Mouse (Mus musculus): Measurements from ENCODE around the gene Slc7a11.
A peak's percentile ranks its signal among the peaks of the same experiment; 100 is the strongest.

Slc7a11 gene

GRCm38 (mm10) chr3:50388786-50389185, 54.6 kb downstream of the Slc7a11 start:
- DNase-seq: no peak

GRCm38 (mm10) chr3:50388288-50388687, 55.1 kb downstream of the Slc7a11 start:
- no peak for DNase-seq

GRCm38 (mm10) chr3:50387280-50387679, 56.1 kb downstream of the Slc7a11 start:
- no peak for DNase-seq

DNA sequence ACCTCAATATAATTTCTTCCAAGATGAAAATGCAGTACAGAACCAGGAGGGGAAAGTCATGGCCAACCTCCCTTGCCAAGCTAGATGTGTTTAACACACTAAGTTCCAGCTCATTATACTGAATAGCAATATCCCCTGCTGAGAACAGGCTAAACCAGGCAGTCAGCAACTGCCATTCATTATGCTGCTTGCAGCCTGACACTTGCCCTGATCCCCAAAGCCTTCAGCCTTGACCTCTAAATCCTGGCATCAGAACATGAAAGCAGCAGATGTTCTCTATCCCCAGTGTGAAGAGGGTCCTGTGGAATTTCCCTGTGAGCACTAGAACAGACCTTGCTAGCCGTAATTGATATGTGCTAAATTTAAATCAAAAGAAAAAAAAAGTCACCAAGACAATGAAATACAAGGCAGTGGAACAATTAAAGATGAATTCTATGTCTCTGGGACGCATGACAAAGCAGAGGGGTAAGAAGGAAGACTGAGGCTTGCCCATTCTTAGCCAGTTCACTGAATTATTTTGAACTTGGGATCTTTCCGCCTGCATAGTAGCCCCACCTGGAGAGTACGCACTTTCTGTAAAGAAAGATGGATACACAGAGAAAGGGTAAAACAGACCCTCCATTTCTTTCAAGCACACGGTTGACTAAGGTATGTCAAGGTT, 56.7 kb downstream of the Slc7a11 start:
- no peak for DNase-seq

DNA sequence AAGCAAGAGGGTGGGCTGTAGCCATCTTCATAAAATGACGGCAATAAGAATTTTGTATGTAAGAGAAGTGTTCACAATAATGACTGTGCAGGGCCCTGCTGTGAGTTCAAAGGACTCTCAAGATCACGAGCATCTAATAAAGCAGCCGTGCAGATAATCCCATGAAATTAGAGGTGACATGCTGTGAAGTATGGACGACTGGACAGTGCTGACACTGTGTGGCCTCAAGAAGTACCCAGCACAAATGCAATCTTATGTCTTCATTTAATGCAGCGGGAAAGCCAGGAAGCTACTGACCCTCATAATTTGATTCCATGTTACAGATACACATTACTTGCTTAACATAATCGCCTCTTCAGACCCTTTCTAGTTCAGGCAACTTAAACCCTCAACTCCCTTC, 57.3 kb downstream of the Slc7a11 start:
- DNase-seq: no peak

DNA sequence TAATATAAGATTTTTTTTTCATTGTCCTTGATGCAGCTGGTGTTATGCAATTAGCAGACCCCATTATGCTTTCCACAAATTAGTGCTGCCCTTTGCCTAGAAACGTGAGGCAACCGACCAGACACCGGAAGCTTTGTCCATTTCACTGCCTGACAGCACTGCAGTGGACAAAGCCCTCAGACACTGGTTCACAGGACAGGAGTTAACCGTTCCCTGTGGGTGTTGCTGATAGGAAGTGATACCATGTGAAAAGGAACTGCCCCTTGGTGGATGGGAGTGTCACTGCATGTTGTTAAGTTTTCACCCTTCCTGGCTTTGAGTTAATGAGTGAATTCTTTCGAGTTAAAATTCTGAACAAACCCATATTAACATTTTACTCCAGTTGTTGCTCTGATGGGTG, 60.7 kb downstream of the Slc7a11 start:
- DNase-seq: no peak

DNA sequence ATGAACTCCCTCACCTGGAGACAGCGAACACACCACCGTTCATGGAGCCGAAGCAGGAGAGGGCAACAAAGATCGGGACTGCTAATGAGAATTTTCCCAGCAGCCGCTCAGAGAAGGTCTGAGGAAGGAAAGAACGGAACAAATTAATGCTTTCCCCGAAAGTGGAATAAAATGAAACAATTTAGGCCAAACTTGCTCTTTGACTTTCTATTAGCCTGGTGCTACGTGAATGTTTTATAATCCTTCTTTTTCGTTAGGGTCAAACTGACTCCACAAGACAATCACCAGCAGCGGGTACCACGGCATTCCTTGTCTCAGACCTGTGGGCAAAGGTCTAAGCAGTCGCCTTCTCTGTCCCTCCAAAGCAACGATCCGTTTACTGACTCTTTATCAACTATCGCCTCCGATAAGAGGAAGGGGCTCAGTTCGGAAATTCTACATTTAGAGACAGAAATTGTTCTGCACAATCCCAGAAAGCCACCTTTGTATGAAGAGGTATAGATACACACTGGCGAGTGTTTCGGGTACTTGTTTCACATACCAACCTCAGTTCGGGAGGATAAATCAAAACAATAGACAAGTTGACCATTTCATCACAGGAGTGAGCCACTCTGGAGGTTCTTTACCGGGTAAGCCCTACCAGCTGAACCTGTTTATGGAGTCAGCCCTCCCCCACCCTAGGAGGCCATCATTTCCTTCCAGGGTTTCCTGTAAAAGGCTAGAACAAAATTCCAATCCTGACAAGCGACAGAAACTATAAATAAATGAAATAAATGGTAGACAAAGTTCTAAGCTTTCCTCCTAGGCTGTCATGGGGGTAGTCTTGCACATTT, 61.3 kb downstream of the Slc7a11 start:
- no peak for DNase-seq

- DNase-seq: peak; percentile 77 to 84
Measured at GRCm38 (mm10) chr3:50381160-50381860, 62.1 kb downstream of the Slc7a11 start.

DNA sequence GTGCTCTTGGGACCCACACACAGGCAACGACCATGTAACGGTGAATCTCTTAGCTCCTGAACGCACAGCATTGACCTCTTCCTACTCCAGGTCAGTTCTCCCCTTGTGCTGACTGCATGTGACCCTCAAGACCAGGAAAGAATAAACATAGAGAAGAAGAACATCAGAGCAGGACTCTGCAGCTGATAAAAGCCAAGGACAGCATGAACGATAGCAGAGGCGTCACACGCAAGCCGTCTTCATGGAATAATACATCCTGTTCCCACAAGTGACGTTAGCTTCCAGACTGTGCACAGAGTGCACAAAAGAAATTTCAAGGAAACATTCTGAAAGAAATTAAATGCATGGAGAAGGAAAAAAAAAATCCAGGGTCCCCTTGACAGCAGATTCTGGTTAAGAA, 63.5 kb downstream of the Slc7a11 start:
- DNase-seq: no peak

GRCm38 (mm10) chr3:50375477-50375876, 67.9 kb downstream of the Slc7a11 start:
- no peak for DNase-seq

DNA sequence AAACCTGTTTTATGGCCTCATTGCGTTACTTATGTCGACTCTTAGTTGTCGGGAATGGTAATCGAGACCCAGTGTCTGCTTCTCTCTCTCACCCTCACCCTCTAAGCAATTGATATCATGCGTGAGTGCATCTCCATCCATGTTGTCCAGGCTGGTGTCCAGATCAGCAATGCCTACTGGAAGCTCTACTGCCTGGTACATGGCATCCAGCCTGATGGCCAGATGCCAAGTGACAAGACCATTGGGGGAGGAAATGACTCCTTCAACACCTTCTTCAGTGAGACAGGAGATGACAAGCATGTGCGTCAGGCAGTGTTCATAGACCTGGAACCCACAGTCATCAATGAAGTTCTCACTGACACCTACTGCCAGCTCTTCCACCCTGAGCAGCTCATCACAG, 73.6 kb downstream of the Slc7a11 start:
- DNase-seq: peak; percentile 9 to 16

DNA sequence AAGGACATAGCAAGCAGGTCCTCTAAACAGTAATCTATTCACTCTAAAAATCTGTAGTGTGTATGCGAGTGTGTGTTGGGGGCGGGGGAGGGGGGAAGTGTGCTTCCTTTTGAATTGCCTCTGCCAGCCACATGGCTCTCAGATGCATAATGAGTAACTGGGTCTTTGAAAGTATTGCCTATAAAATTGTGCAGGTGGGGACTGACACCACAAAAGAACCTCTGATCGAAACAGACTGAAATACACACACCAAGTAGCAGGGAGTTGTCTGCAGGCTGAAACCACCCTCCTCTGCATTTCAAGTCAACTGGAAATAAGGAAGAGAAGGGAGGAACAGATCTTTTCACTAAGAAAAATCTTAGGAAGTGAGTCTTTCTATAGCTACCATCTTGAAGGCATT, 76.2 kb downstream of the Slc7a11 start:
- no peak for DNase-seq

DNA sequence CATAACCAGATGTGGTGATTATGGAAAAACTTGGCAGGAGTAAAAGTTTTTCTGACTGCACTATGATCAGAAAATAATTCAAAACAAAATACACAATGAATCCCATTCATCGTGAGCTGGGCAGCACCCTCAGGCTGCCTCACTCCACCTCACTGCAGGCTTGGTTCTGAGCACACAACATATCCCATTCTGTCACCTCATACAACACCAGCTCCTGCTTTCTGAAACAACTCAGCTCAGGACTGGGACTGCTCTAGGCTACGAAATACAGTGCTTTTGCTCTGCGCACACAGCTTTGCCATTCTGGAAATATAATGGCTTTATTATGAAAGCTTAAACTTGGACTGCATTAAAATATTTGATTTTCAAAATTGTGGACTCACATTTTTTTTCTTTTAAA, 79.8 kb downstream of the Slc7a11 start:
- no peak for DNase-seq

DNA sequence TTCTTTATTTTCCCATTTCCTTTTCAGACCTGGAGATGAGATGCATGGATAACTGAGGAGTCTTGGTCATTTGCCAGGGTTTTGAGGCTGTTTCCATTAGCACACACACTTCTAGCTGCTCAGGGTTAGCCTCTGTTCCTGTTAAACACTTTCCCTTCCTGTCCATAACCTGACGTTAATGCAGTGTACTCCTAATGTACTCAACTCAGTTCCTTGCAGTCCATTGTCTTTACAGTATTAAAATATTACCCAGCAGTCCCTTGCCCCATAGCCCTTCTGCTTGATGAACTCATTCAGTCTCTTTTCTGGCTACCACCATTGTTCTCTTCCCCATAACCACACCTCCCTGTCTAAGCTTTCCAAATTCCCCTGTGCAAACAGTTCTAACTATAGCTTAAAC, 96.3 kb downstream of the Slc7a11 start:
- no peak for DNase-seq

DNA sequence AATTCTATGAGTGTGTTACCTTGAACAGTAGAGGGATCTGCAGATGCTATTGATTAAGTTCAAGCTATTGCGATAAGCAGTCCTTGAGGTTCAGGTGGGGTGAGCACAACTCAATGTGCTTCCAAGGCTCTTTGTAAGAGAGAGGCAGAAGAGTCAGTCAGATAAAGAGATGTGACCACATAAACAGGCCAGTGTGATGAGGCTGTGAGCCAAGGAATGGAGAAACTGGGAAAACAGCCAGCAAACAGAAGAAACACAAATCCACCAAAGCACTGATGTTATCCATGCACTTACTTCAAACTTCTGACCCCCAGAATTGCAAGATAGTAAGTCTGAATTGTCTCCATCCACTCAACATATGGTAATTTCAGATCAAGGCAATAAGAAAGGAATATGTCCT, 99.0 kb downstream of the Slc7a11 start:
- DNase-seq: no peak

GRCm38 (mm10) chr3:50324524-50324923, 118.9 kb downstream of the Slc7a11 start:
- DNase-seq: no peak

DNA sequence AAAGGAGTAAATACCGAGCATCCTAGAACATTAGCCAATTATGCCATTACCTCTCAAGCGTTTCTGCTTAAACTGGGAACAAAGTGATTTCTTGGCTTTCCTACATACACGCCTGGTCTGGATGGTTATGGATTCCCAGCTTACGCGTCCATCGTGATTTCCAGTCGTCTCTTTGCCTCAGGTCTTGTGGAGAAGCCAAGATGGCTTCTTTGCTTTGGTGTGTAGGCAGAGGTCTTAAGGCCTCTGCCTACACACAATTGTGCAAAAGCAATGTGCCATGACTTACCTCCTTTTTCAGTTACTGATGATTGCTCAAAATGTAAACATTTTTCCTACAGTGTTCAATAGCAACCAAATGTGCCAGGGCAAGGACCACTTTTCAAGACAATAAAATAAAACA, 119.5 kb downstream of the Slc7a11 start:
- no peak for DNase-seq

DNA sequence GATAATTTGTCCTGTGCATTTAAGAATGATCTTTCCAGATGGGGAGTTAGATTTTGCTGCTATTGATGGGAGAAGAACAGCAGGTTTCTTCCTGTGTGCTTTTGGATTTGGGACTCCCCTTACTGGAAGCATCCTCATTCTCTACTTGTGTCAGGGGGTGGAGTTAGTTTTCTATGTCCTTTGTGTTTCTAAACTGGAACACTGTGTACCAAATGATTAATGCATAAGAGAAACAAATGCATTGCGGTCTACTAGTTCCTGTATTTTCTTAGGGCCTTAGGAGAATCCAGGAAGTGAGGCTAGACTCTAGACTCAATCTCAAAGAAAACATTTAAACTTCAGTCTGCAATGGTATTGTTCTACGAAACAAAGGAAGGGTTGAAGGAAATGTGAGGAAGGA, 122.6 kb downstream of the Slc7a11 start:
- no peak for DNase-seq

DNA sequence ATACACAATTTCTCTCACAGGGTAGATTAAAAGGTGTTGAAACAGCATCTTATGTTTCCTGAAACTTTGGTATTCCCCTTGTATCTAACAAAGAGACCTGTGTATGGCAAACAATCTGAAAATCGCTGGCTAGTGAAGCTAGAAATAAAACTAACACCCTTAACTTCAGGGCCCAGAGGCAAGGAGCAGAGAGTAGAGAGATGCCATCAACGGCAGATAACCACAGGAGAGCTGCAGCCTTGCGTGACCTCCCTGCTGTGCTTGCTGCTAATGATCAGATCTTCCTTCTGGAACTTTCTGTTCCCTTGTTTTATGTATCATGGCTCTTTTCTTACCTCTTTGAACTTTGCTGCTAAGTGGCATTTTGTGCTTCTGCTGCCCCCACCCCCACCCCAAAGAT, 125.3 kb downstream of the Slc7a11 start:
- DNase-seq: no peak

DNA sequence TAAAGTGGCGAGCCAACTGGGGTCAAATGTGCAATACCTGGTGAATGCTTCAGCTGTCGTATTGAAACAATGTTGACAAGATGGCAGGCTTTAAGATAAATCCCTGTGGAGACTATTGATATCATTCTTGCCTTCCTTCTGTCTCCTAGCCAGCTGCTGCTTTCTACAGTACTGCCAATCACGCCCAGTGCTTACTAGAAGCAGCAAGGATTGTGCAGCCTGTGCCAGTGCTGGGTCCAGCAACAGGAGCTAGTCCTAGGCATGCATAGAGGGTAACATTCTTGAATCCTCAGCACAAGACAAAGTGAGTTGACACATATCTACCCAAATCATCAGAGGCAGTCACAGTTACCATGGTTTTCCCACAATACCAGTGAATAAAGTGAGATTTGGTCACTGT, 129.6 kb downstream of the Slc7a11 start:
- no peak for DNase-seq

- no peak for DNase-seq
Measured at GRCm38 (mm10) chr3:50307339-50308327, 135.8 kb downstream of the Slc7a11 start.

- DNase-seq: peak; percentile 15 to 35
Measured at GRCm38 (mm10) chr3:50306334-50306733, 137.1 kb downstream of the Slc7a11 start.

DNA sequence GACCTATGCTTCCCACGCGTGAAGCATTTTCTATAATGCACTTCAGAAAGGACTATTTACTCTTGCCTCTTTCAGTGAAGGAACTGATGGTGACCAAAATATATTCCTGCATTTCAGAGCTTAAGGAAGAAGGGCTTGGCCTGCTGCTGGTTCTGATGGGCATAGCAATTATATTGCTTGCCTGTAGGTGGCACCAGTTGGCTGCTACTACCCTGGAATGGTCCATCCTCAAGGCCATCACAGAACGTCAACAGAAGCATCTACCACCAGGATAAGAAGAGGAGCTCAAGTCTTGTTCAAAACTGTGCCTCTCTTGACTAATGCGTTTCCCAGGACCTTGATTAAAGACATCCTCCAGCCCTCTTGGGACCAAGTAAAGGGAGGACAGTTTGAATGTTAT, 139.3 kb downstream of the Slc7a11 start:
- DNase-seq: peak; percentile 27 to 35
